Mouse (Mus musculus): Measurements from ENCODE around the gene Ckm.

Gene Ckm

GRCm38 (mm10) chr7:19467638-19468037 is 63.1 kb downstream of the Ckm start:
- DNase-seq (ENCODE audit: low spot score) = no peak

GRCm38 (mm10) chr7:19468279-19468678 is 63.7 kb downstream of the Ckm start:
- no peak for DNase-seq (ENCODE audit: low spot score)

GRCm38 (mm10) chr7:19469404-19469803 is 64.8 kb downstream of the Ckm start:
- DNase-seq (ENCODE audit: low spot score) = no peak

GRCm38 (mm10) chr7:19470308-19470707 is 65.7 kb downstream of the Ckm start:
- no peak for DNase-seq (ENCODE audit: low spot score)

GRCm38 (mm10) chr7:19472403-19472802 is 67.8 kb downstream of the Ckm start:
- peak; percentile 49 for DNase-seq (ENCODE audit: low spot score)
